Mouse (Mus musculus) C2C12 (cell line): ENCODE results near the gene Raly. TPM values are rescaled to one million over a fixed set of nuclear protein-coding genes. Genes with fewer than 3 reads are reported as not detected.

Source experiments
- H3K27me3 ChIP-seq: one replicate; pipeline ENCODE4 v1.6.1; 2011; ENCODE audit not compliant: control insufficient read depth, insufficient read depth, insufficient read length
- H3K36me3 ChIP-seq: one replicate; pipeline ENCODE4 v1.6.1; 2011; ENCODE audit not compliant: control insufficient read depth, insufficient read depth
- H3K4me3 ChIP-seq: one replicate; pipeline ENCODE4 v1.5.1; 2011; ENCODE audit warnings: mild to moderate bottlenecking, control low read depth; ENCODE audit not compliant: poor library complexity, insufficient read depth, severe bottlenecking
- H3K79me2 ChIP-seq: one replicate; pipeline ENCODE4 v1.6.1; 2011; ENCODE audit not compliant: control insufficient read depth, insufficient read depth
- H3K79me3 ChIP-seq: one replicate; pipeline ENCODE4 v1.6.1; 2011; ENCODE audit warnings: low read depth, control low read depth
- H3ac ChIP-seq: one replicate; pipeline ENCODE3; 2011; ENCODE audit warnings: low read depth; ENCODE audit not compliant: control insufficient read depth, insufficient read length
- CEBPB ChIP-seq: IDR thresholded peaks from one replicate; pipeline ENCODE4 v1.6.1; 2011; ENCODE audit warnings: low read depth, mild to moderate bottlenecking, control low read depth, moderate library complexity
- CTCF ChIP-seq: IDR thresholded peaks from one replicate; pipeline ENCODE4 v1.5.1; 2011; ENCODE audit not compliant: control insufficient read depth, insufficient read depth, insufficient read length
- FOSL1 ChIP-seq: IDR thresholded peaks from one replicate; pipeline ENCODE4 v1.8.0; 2011; ENCODE audit warnings: mild to moderate bottlenecking, low read length; ENCODE audit not compliant: poor library complexity, insufficient read depth, severe bottlenecking
- MAX ChIP-seq: IDR thresholded peaks from one replicate; pipeline ENCODE4 v1.6.1; 2011; ENCODE audit warnings: mild to moderate bottlenecking, control low read depth
- MYOD1 ChIP-seq: IDR thresholded peaks from one replicate; pipeline ENCODE4 v1.6.1; 2011; ENCODE audit warnings: low read depth; ENCODE audit not compliant: control insufficient read depth, insufficient read length
- MYOG ChIP-seq: IDR thresholded peaks from one replicate; pipeline ENCODE4 v1.6.1; 2011; ENCODE audit not compliant: control insufficient read depth, insufficient read length; ENCODE audit errors: extremely low read depth
- USF1 ChIP-seq: IDR thresholded peaks from one replicate; pipeline ENCODE4 v1.6.1; 2011; ENCODE audit warnings: low read depth, mild to moderate bottlenecking, control low read depth, moderate library complexity
- polyA plus RNA-seq: library from polyadenylated mRNA; unstranded; fragments of >200 nt; fragmentation: generic; extraction: Trizol; gene quantifications from one replicate; pipeline ENCODE4 v1.2.1, GENCODE M21; 2012; ENCODE audit warnings: missing spikeins

The Raly gene
- polyA plus RNA-seq, 1 experiment: 358 TPM

DNA sequence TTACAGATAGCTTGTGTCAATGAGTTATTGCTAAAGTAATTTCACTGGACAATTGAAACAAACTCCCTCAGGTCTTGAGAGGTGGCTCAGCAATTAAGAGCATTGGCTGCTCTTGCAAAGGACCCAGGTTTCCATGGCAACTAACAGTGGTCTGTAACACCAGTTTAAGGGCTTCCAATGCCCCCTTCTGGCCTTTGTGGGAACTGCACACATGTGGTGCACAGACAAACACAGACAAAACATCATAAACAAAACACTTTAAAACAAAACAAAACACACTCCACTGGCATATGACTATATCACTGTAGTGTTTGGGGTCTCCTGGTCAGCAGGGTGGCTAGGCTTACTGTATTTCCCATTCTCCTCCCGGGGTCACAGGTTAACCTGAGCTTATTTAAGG is 16.9 kb upstream of the Raly start:
- Histone ChIP-seq H3K79me2 (no peaks in the 10 kb centered on the region), H3K79me3 (no peaks in the 10 kb centered on the region), H3K36me3 (no peaks in the 10 kb centered on the region), H3ac (no peak overlapping the region), H3K27me3 (no peaks in the 10 kb centered on the region), H3K4me3 (no peak overlapping the region)
- TF ChIP-seq CTCF: no peak
- TF ChIP-seq MAX: no peak
- TF ChIP-seq MYOD1: no peak
- no peak for TF ChIP-seq CEBPB
- TF ChIP-seq USF1: no peak
- no peak for TF ChIP-seq MYOG
- TF ChIP-seq FOSL1: no peak

DNA sequence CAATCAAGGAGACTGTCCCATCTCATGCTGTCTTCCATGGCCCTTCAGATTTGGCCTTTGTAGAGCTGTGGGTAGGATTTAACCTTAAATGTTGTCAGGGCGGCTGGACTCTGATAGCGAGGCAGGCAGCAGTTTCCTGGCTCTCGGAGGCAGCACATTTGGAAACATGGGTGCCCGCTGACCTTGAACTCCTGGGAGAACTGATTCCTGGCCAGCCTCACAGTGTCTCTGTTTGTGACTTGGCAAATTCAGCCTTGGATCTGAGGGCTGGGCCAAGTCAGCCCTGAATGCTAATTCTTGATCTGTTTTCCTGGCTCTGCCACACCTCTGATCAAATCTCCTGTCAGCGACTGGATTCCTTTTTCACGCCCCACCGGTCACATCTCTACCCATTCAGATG is 14.4 kb upstream of the Raly start:
- Histone ChIP-seq H3K4me3 (no peak overlapping the region), H3K79me3 (no peaks in the 10 kb centered on the region), H3K27me3 (no peaks in the 10 kb centered on the region), H3K36me3 (no peaks in the 10 kb centered on the region), H3K79me2 (no peaks in the 10 kb centered on the region), H3ac (no peak overlapping the region)
- TF ChIP-seq MYOG: no peak
- no peak for TF ChIP-seq CTCF
- no peak for TF ChIP-seq USF1
- no peak for TF ChIP-seq FOSL1

DNA sequence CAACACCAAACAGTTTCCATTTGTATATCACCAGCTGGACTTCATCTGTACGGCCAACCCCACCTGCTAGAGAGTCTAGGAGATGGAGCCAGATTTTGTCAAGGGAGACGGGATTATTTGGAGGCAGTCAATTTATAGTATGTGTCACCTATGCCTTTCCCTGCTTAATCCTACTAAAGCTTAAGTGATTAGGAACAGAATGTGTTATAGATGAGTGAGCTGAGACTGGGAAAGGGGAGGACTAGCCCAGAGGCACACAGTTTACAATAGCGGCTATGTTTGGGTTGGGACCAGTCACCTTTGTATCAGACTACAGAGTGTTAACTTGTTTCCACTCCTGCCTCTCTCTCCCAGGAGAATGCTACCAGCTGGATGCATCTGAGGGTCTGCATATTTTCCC is 11.2 kb upstream of the Raly start:
- H3ac ChIP-seq: no peak overlapping the region
- H3K79me2 ChIP-seq: no peaks in the 10 kb centered on the region
- no peaks in the 10 kb centered on the region for H3K27me3 ChIP-seq
- H3K79me3 ChIP-seq: no peaks in the 10 kb centered on the region
- H3K4me3 ChIP-seq: no peak overlapping the region
- H3K36me3 ChIP-seq: no peaks in the 10 kb centered on the region
- TF ChIP-seq MAX (no peak), MYOD1 (no peak), CEBPB (no peak), USF1 (no peak), MYOG (no peak), CTCF (no peak), FOSL1 (no peak)

GRCm38 (mm10) chr2:154782361-154782760 is 8.5 kb upstream of the Raly start:
- H3K27me3 ChIP-seq: no peaks in the 10 kb centered on the region
- H3ac ChIP-seq: no peak overlapping the region
- H3K79me3 ChIP-seq: no peaks in the 10 kb centered on the region
- H3K36me3 ChIP-seq: no peaks in the 10 kb centered on the region
- TF ChIP-seq MAX (no peak), MYOG (no peak), FOSL1 (no peak), CEBPB (no peak)
- no peaks in the 10 kb centered on the region for H3K79me2 ChIP-seq
- no peak overlapping the region for H3K4me3 ChIP-seq

DNA sequence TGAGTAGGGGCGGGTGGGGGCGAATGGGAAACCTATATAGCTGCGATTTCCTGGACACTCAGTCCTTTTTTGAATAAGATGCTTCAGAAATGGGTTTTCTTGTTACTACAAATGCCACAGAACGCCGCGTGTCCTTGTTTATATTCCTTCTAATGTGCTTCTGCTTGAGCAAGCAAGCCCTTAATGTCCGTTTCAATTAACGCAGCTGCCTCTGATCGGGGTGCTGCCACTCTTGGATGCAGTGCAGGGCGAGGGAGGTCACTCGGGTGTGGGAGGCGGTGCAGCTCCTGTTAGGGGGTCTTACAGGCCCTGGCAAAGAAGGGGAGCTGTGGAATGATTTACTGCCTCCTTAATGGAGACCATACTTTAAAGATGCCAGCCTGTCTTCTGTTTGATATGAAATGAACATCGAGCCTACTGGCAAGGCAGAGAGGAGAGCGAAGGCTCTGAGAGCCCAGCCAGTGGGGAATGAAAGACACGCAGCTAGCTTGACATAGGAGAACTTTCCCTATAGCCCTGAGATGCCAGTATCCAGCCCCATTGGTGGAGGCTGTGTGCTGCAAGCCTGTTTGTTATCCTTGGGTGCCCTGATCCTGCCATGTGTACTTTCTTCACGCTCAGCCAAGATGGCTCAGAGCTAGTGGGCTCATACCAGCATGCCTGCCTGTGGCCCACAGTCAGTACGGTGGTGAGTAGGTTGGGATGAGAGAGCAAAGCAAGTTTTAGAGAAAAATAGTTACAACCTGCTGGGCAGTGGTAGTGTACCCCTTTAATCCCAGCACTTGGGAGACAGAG is 7.8 kb upstream of the Raly start:
- Histone ChIP-seq H3K36me3 (no peaks in the 10 kb centered on the region), H3K27me3 (no peaks in the 10 kb centered on the region), H3K79me2 (no peaks in the 10 kb centered on the region), H3K4me3 (no peak overlapping the region), H3K79me3 (no peaks in the 10 kb centered on the region), H3ac (no peak overlapping the region)
- TF ChIP-seq USF1 (no peak), CTCF (no peak), CEBPB (no peak), MYOG (no peak), MAX (no peak), FOSL1 (no peak), MYOD1 (no peak)

- no peaks in the 10 kb centered on the region for H3K36me3 ChIP-seq
- H3K27me3 ChIP-seq: no peaks in the 10 kb centered on the region
- TF ChIP-seq MAX: no peak
- TF ChIP-seq CEBPB: no peak
- TF ChIP-seq USF1: no peak
- TF ChIP-seq CTCF: no peak
- TF ChIP-seq MYOD1: no peak
- no peak for TF ChIP-seq MYOG
- TF ChIP-seq FOSL1: no peak
- no peaks in the 10 kb centered on the region for H3K79me2 ChIP-seq
- no peak overlapping the region for H3K4me3 ChIP-seq
- no peaks in the 10 kb centered on the region for H3K79me3 ChIP-seq
- H3ac ChIP-seq: no peak overlapping the region
Observed at GRCm38 (mm10) chr2:154785284-154785683, 5.6 kb upstream of the Raly start.
